Mouse (Mus musculus): ENCODE results near the gene Rps13. TPM values are rescaled to one million over a fixed set of nuclear protein-coding genes. Genes with fewer than 3 reads are reported as not detected.

The Rps13 gene
- polyA plus RNA-seq, 1 experiment, result 1,930 TPM

DNA sequence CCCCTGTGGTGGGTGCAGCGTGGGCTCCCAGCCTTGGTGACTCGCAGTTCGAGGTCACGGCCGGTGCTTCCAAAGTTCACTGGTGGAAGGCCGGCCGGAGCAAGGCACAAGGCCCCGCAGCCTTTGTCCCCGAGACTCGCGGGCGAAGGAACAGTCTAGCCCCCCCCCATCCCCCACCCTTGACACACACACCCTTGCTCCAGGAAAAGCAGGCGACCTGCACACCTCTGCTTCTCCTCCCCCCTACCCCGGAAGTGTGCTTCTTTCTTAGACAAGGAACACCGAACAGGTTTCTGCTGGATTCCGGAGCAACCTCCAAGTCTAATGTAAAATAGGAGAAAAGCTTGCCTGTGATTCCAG is 25.4 kb downstream of the Rps13 start:
- Histone ChIP-seq H3K79me3 (ENCODE audit: low read depth) (no peaks in the 10 kb centered on the region), H3K79me2 (ENCODE audit: control insufficient read depth, insufficient read depth) (no peaks in the 10 kb centered on the region), H3K27me3 (ENCODE audit: control insufficient read depth, insufficient read depth, insufficient read length) (no peaks in the 10 kb centered on the region), H3K36me3 (ENCODE audit: control insufficient read depth, insufficient read depth) (no peaks in the 10 kb centered on the region), H3K4me3 (ENCODE audit: insufficient read depth, poor library complexity, severe bottlenecking) (no peak overlapping the region), H3ac (ENCODE audit: control insufficient read depth, insufficient read length, low read depth) (no peak overlapping the region)
- TF ChIP-seq MYOD1 (IDR thresholded peaks at IDR 0.05; ENCODE audit: control insufficient read depth, insufficient read length, low read depth), result no peak

GRCm38 (mm10) chr7:116307871-116308631 is 25.9 kb downstream of the Rps13 start, which contains the start of gene Plekha7:
Plekha7 (minus strand) TSS chr7:116308376.
- H3ac ChIP-seq (ENCODE audit: control insufficient read depth, insufficient read length, low read depth), result peak within 1 kb of the TSS; percentile 29
- no peaks in the 10 kb centered on the region for H3K79me2 ChIP-seq (ENCODE audit: control insufficient read depth, insufficient read depth)
- H3K79me3 ChIP-seq (ENCODE audit: low read depth), result no peaks in the 10 kb centered on the region
- H3K36me3 ChIP-seq (ENCODE audit: control insufficient read depth, insufficient read depth), result no peaks in the 10 kb centered on the region
- H3K27me3 ChIP-seq (ENCODE audit: control insufficient read depth, insufficient read depth, insufficient read length), result no peaks in the 10 kb centered on the region
- no peak for TF ChIP-seq USF1 (IDR thresholded peaks at IDR 0.05; ENCODE audit: low read depth)
- no peak for TF ChIP-seq FOSL1 (IDR thresholded peaks at IDR 0.05; ENCODE audit: insufficient read depth, low read length, poor library complexity, severe bottlenecking)
- TF ChIP-seq CTCF (IDR thresholded peaks at IDR 0.05; ENCODE audit: control insufficient read depth, insufficient read depth, insufficient read length), result no peak
- TF ChIP-seq MYOG (IDR thresholded peaks at IDR 0.05; ENCODE audit: control insufficient read depth, extremely low read depth, insufficient read length), result no peak
- no peak for TF ChIP-seq CEBPB (IDR thresholded peaks at IDR 0.05; ENCODE audit: low read depth)
- TF ChIP-seq MAX (IDR thresholded peaks at IDR 0.05), result no peak
- TF ChIP-seq MYOD1 (IDR thresholded peaks at IDR 0.05; ENCODE audit: control insufficient read depth, insufficient read length, low read depth), result no peak
- peak within 1 kb of the TSS; percentile 11 for H3K4me3 ChIP-seq (ENCODE audit: insufficient read depth, poor library complexity, severe bottlenecking)

GRCm38 (mm10) chr7:116307099-116307870 is 26.7 kb downstream of the Rps13 start:
- Histone ChIP-seq H3K4me3 (ENCODE audit: insufficient read depth, poor library complexity, severe bottlenecking) (peak overlapping the region; percentile 11), H3K36me3 (ENCODE audit: control insufficient read depth, insufficient read depth) (no peaks in the 10 kb centered on the region), H3K79me3 (ENCODE audit: low read depth) (no peaks in the 10 kb centered on the region), H3K79me2 (ENCODE audit: control insufficient read depth, insufficient read depth) (no peaks in the 10 kb centered on the region), H3ac (ENCODE audit: control insufficient read depth, insufficient read length, low read depth) (peak overlapping the region; percentile 29), H3K27me3 (ENCODE audit: control insufficient read depth, insufficient read depth, insufficient read length) (no peaks in the 10 kb centered on the region)
- no peak for TF ChIP-seq FOSL1 (IDR thresholded peaks at IDR 0.05; ENCODE audit: insufficient read depth, low read length, poor library complexity, severe bottlenecking)
- TF ChIP-seq MAX (IDR thresholded peaks at IDR 0.05), result no peak

DNA sequence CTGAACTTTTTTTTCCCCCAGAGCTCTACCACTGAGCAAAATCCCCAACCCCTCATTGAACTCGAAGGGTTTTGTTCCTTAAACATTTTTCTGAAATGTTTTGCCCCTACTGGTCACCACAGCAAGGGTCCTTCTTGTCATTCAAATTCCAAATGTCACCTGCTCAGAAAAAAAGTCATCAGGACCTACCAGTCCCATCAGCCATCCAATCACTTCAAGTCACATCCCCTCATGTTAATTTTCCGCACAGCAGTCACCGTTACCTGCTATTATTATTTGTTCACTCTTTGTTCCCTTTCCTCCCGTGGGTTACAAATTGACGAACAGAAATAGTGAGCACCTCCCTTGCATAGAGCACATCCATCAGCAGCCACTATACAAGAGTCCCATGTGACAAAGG is 27.4 kb downstream of the Rps13 start:
- H3K79me3 ChIP-seq (ENCODE audit: low read depth), result no peaks in the 10 kb centered on the region
- H3ac ChIP-seq (ENCODE audit: control insufficient read depth, insufficient read length, low read depth), result no peak overlapping the region
- no peak for TF ChIP-seq MYOD1 (IDR thresholded peaks at IDR 0.05; ENCODE audit: control insufficient read depth, insufficient read length, low read depth)
- TF ChIP-seq CTCF (IDR thresholded peaks at IDR 0.05; ENCODE audit: control insufficient read depth, insufficient read depth, insufficient read length), result no peak
- no peak for TF ChIP-seq CEBPB (IDR thresholded peaks at IDR 0.05; ENCODE audit: low read depth)
- no peak for TF ChIP-seq MYOG (IDR thresholded peaks at IDR 0.05; ENCODE audit: control insufficient read depth, extremely low read depth, insufficient read length)
- TF ChIP-seq FOSL1 (IDR thresholded peaks at IDR 0.05; ENCODE audit: insufficient read depth, low read length, poor library complexity, severe bottlenecking), result no peak
- no peak for TF ChIP-seq USF1 (IDR thresholded peaks at IDR 0.05; ENCODE audit: low read depth)
- no peak for TF ChIP-seq MAX (IDR thresholded peaks at IDR 0.05)
- H3K79me2 ChIP-seq (ENCODE audit: control insufficient read depth, insufficient read depth), result no peaks in the 10 kb centered on the region
- no peaks in the 10 kb centered on the region for H3K36me3 ChIP-seq (ENCODE audit: control insufficient read depth, insufficient read depth)
- H3K27me3 ChIP-seq (ENCODE audit: control insufficient read depth, insufficient read depth, insufficient read length), result no peaks in the 10 kb centered on the region
- no peak overlapping the region for H3K4me3 ChIP-seq (ENCODE audit: insufficient read depth, poor library complexity, severe bottlenecking)

DNA sequence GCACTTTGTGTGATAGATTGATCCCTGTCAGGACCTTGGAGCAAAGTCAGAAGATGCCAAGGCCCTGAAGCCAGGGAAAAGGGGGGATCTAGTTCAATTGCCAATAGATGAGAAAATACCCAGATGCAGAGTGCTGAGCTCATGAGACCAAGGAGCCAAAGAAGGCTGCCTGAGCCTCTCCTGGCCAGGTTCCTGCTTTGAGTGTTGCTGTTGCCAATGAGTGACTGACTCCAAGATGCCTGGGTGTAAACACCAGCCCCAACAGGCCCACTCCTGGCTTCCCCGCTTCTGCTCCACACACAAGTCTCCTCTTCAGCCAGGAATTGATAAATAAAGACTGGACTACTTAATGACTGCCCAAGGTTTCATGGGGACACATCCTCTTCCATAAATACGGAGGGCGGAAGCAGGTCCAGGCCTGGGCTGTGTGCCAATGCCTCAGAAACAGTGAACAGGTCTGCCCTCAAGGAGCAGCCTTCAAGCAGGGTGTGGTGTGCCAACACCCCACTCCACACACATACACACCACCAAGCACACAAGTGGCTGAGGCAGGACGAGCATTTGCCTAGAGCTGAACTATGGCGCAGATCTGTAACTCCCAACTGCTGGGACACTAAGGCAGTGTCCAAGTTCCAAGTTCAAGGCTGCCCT is 32.2 kb downstream of the Rps13 start:
- no peaks in the 10 kb centered on the region for H3K36me3 ChIP-seq (ENCODE audit: control insufficient read depth, insufficient read depth)
- TF ChIP-seq MAX (IDR thresholded peaks at IDR 0.05), result no peak
- no peak for TF ChIP-seq CEBPB (IDR thresholded peaks at IDR 0.05; ENCODE audit: low read depth)
- TF ChIP-seq FOSL1 (IDR thresholded peaks at IDR 0.05; ENCODE audit: insufficient read depth, low read length, poor library complexity, severe bottlenecking), result no peak
- TF ChIP-seq USF1 (IDR thresholded peaks at IDR 0.05; ENCODE audit: low read depth), result no peak
- no peak for TF ChIP-seq CTCF (IDR thresholded peaks at IDR 0.05; ENCODE audit: control insufficient read depth, insufficient read depth, insufficient read length)
- no peak for TF ChIP-seq MYOG (IDR thresholded peaks at IDR 0.05; ENCODE audit: control insufficient read depth, extremely low read depth, insufficient read length)
- TF ChIP-seq MYOD1 (IDR thresholded peaks at IDR 0.05; ENCODE audit: control insufficient read depth, insufficient read length, low read depth), result no peak
- no peak overlapping the region for H3ac ChIP-seq (ENCODE audit: control insufficient read depth, insufficient read length, low read depth)
- H3K4me3 ChIP-seq (ENCODE audit: insufficient read depth, poor library complexity, severe bottlenecking), result no peak overlapping the region
- H3K79me3 ChIP-seq (ENCODE audit: low read depth), result no peaks in the 10 kb centered on the region
- H3K27me3 ChIP-seq (ENCODE audit: control insufficient read depth, insufficient read depth, insufficient read length), result peaks cover 3% of the 10 kb centered on the region
- H3K79me2 ChIP-seq (ENCODE audit: control insufficient read depth, insufficient read depth), result no peaks in the 10 kb centered on the region

Data from C2C12 (cell line).